Mouse (Mus musculus) adrenal gland, adult 2 months (tissue): ENCODE results near the gene Ess2. TPM values are rescaled to one million over a fixed set of nuclear protein-coding genes. Genes with fewer than 3 reads are reported as not detected.

Experiments
- DNase-seq: peaks from one replicate; pipeline ENCODE4 v3.0.0; 2021
- polyA plus RNA-seq: library from polyadenylated mRNA; depleted of rRNA; stranded (reverse); fragments of >200 nt; gene quantifications from 2 replicates; pipeline ENCODE4 v1.2.3, GENCODE M21; 2012
- total RNA-seq, 2 experiments: library from RNA; stranded (reverse); gene quantifications; 2 replicates each; pipeline ENCODE4 v1.2.3; 2021

Gene Ess2
- total and polyA plus RNA-seq, 3 experiments, result 14.1 to 19.5 (median 15.5) TPM

- DNase-seq, result peak; percentile 96
Observed at GRCm38 (mm10) chr16:17921325-17922162, 10.4 kb upstream of the Ess2 start.

GRCm38 (mm10) chr16:17920586-17920985, 9.4 kb upstream of the Ess2 start:
- DNase-seq, result no peak

- peak; percentile 46 for DNase-seq
Observed at GRCm38 (mm10) chr16:17914307-17915249, 3.4 kb upstream of the Ess2 start, which contains the start of gene Gsc2. Gene Gsc2, minus strand, starts transcription at chr16:17915059.

GRCm38 (mm10) chr16:17898462-17898861, 12.7 kb downstream of the Ess2 start, which contains the start of the genes Dgcr2 and Tssk2:
Gene Dgcr2, minus strand, starts transcription at chr16:17898562.
Gene Tssk2, plus strand, starts transcription at chr16:17898637.
- no peak for DNase-seq

- no peak for DNase-seq
Observed at GRCm38 (mm10) chr16:17896091-17896490, 15.1 kb downstream of the Ess2 start.

GRCm38 (mm10) chr16:17893923-17894322, 17.2 kb downstream of the Ess2 start, which contains the start of gene Tssk1:
Gene Tssk1, plus strand, starts transcription at chr16:17894223.
- DNase-seq, result no peak

- DNase-seq, result peak; percentile 34
Observed at GRCm38 (mm10) chr16:17892606-17893005, 18.5 kb downstream of the Ess2 start.

- DNase-seq, result peak; percentile 99
Observed at GRCm38 (mm10) chr16:17891567-17891959, 19.6 kb downstream of the Ess2 start, which contains the start of gene Gm20518. Gene Gm20518, minus strand, starts transcription at chr16:17891671.

GRCm38 (mm10) chr16:17890917-17891566, 20.1 kb downstream of the Ess2 start:
- peak; percentile 90 for DNase-seq

GRCm38 (mm10) chr16:17890342-17890727, 20.8 kb downstream of the Ess2 start:
- no peak for DNase-seq

- DNase-seq, result no peak
Observed at GRCm38 (mm10) chr16:17889689-17890341, 21.3 kb downstream of the Ess2 start.

GRCm38 (mm10) chr16:17884116-17884515, 27.0 kb downstream of the Ess2 start:
- no peak for DNase-seq

GRCm38 (mm10) chr16:17882196-17882595, 29.0 kb downstream of the Ess2 start:
- DNase-seq, result no peak

- no peak for DNase-seq
Observed at GRCm38 (mm10) chr16:17879571-17879970, 31.6 kb downstream of the Ess2 start.

GRCm38 (mm10) chr16:17876096-17876495, 35.1 kb downstream of the Ess2 start:
- no peak for DNase-seq

- DNase-seq, result no peak
Observed at GRCm38 (mm10) chr16:17875174-17875573, 36.0 kb downstream of the Ess2 start.

- DNase-seq, result no peak
Observed at GRCm38 (mm10) chr16:17872995-17873394, 38.2 kb downstream of the Ess2 start.

- no peak for DNase-seq
Observed at GRCm38 (mm10) chr16:17871248-17871647, 39.9 kb downstream of the Ess2 start.

- no peak for DNase-seq
Observed at GRCm38 (mm10) chr16:17865770-17866169, 45.4 kb downstream of the Ess2 start.

GRCm38 (mm10) chr16:17865293-17865692, 45.9 kb downstream of the Ess2 start:
- DNase-seq, result no peak

GRCm38 (mm10) chr16:17858592-17858991, 52.6 kb downstream of the Ess2 start:
- DNase-seq, result no peak
